Mouse (Mus musculus) liver, adult 2 months (tissue): ENCODE results near the gene Sumf1. TPM values are rescaled to one million over a fixed set of nuclear protein-coding genes. Genes with fewer than 3 reads are reported as not detected.
A peak's percentile ranks its signal among the peaks of the same experiment; 100 is the strongest.

Source experiments
- DNase-seq: peaks from one replicate; pipeline ENCODE4 v3.0.0-alpha.2; 2011; ENCODE audit warnings: low read depth, low spot score; ENCODE audit errors: extremely low read depth
- H3K27ac ChIP-seq: fragments of 200-500 bp; replicated peaks from 2 replicates; pipeline ENCODE4 v1.5.1; 2012; ENCODE audit warnings: low read depth, mild to moderate bottlenecking, control low read depth, inconsistent platforms, low read length; ENCODE audit not compliant: insufficient read depth
- H3K27me3 ChIP-seq: fragments of 200-500 bp; 2 replicates; pipeline ENCODE4 v1.6.1; 2012; ENCODE audit warnings: mild to moderate bottlenecking, moderate library complexity, low read length, inconsistent platforms; ENCODE audit not compliant: control insufficient read depth, insufficient read depth
- H3K36me3 ChIP-seq: fragments of 200-500 bp; 2 replicates; pipeline ENCODE4 v1.6.1; 2012; ENCODE audit warnings: low read length, inconsistent platforms; ENCODE audit not compliant: control insufficient read depth, insufficient read depth
- H3K4me1 ChIP-seq: fragments of 200-500 bp; 2 replicates; pipeline ENCODE4 v1.6.1; 2011; ENCODE audit warnings: low read length; ENCODE audit not compliant: control insufficient read depth, insufficient read depth
- H3K4me3 ChIP-seq: fragments of 200-500 bp; 2 replicates; pipeline ENCODE4 v1.5.1; 2011; ENCODE audit warnings: low read depth, mild to moderate bottlenecking, control low read depth, low read length, moderate library complexity; ENCODE audit not compliant: insufficient read depth
- H3K79me2 ChIP-seq: fragments of 200-500 bp; 2 replicates; pipeline ENCODE4 v1.6.1; 2012; ENCODE audit warnings: inconsistent platforms, mild to moderate bottlenecking, low read length, moderate library complexity; ENCODE audit not compliant: control insufficient read depth, insufficient read depth
- H3K9ac ChIP-seq: fragments of 200-500 bp; 2 replicates; pipeline ENCODE4 v1.6.1; 2012; ENCODE audit warnings: low read depth, mild to moderate bottlenecking, control low read depth, inconsistent platforms, low read length
- CTCF ChIP-seq: fragments of 200-500 bp; IDR thresholded peaks from 2 replicates; pipeline ENCODE4 v1.5.1; 2011; ENCODE audit warnings: low read depth, low read length, control low read depth
- POLR2A ChIP-seq: fragments of 200-500 bp; IDR thresholded peaks from 2 replicates; pipeline ENCODE4 v1.6.1; 2011; ENCODE audit warnings: low read length, control low read depth; ENCODE audit not compliant: insufficient read depth; ENCODE audit errors: extremely low read depth
- WGBS: fragments of 180-500 bp; shearing (Covaris S2); methylation state at CpG from one replicate; pipeline ENCODE4 v1.1.7; 2018; 5-methylcytosine and 5-hydroxymethylcytosine counted together
- polyA plus RNA-seq: library from polyadenylated mRNA; depleted of rRNA; stranded (reverse); fragments of >200 nt; gene quantifications from 2 replicates; pipeline ENCODE4 v1.2.3, GENCODE M21; 2012
- total RNA-seq: library from RNA; depleted of rRNA; stranded (reverse); fragments of >200 nt; gene quantifications from 2 replicates; pipeline ENCODE4 v1.2.3, GENCODE M21; 2014

Sumf1 gene
- total and polyA plus RNA-seq, 2 experiments: 20.5 to 23.3 TPM

DNA sequence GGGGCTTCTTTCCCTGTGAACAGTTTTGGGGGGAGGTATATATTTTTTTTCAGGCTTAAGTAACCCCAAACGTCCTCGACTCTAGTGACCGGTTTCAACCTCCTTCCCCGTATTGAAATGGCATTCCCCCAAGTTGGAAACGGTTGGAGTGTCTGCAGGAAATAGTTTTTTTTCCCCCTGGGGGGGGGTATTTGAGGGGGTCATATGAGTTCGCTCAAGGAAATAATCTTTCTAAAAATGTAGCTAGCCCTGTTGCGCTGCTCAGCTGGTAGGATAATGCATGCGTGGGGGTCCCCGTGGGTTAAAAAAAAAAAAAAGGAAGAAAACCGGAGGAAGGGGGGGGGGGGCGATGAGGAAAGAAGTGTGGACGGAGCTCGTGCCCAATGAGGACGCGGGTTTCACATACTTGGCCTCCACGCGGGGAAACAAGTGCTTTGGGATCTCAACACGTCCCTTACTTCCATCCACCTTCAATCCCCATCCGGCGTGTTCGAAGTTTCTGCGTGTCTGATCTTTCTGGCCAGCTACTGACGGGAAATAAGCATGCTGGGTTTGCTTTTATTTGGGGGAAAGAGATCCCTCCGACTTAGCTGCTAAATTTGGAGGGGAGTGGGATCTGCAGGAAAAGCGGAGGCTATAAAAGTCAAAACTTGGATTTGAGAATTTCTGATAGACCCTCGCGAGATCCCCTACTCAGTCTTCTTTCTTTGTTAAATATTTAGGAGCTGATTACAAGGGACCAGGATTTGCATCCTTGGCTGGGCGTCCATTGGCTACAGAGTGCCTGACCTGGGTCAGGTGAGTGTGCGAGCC, 28.3 kb upstream of the Sumf1 start:
- WGBS: 4% methylated on average over 28 of the region's 29 CpGs
- peak overlapping the region; percentile 40 for H3K27ac ChIP-seq
- H3K4me3 ChIP-seq: peak overlapping the region; percentile 79
- peak overlapping the region; percentile 77 for H3K9ac ChIP-seq
- H3K27me3 ChIP-seq: no peaks in the 10 kb centered on the region
- peaks cover 2% of the 10 kb centered on the region; the same call in 1 of the 2 replicates for H3K36me3 ChIP-seq
- peaks cover 11% of the 10 kb centered on the region; the same call in 1 of the 2 replicates for H3K4me1 ChIP-seq
- no peak for DNase-seq
- H3K79me2 ChIP-seq: peaks cover 17% of the 10 kb centered on the region
- TF ChIP-seq CTCF (no peak), POLR2A (no peak)

GRCm38 (mm10) chr6:108212881-108213295, 27.5 kb upstream of the Sumf1 start, which contains the start of gene Itpr1:
Gene Itpr1 (plus strand): TSS chr6:108213096.
- peak within 1 kb of the TSS; percentile 72 for H3K27ac ChIP-seq
- H3K79me2 ChIP-seq: peaks cover 10% of the 10 kb centered on the region; the same call in 1 of the 2 replicates
- TF ChIP-seq POLR2A (peak; percentile 96), CTCF (no peak)
- DNase-seq: peak; percentile 94
- no peaks in the 10 kb centered on the region for H3K27me3 ChIP-seq
- 0% methylated on average over 27 of the region's 27 CpGs for WGBS
- no peaks in the 10 kb centered on the region for H3K36me3 ChIP-seq
- peak within 1 kb of the TSS; percentile 77 for H3K9ac ChIP-seq
- peaks cover 11% of the 10 kb centered on the region; the same call in 1 of the 2 replicates for H3K4me1 ChIP-seq
- peak within 1 kb of the TSS; percentile 79 for H3K4me3 ChIP-seq

- WGBS: 5% methylated on average over 36 of the region's 36 CpGs
- peak overlapping the region; percentile 68 for H3K4me3 ChIP-seq
- H3K4me1 ChIP-seq: peaks cover 11% of the 10 kb centered on the region; the same call in 1 of the 2 replicates
- no peaks in the 10 kb centered on the region for H3K36me3 ChIP-seq
- peak overlapping the region; percentile 69 for H3K9ac ChIP-seq
- H3K79me2 ChIP-seq: peaks cover 7% of the 10 kb centered on the region; the same call in 1 of the 2 replicates
- H3K27ac ChIP-seq: peak overlapping the region; percentile 72
- no peak for TF ChIP-seq POLR2A
- no peak for TF ChIP-seq CTCF
- H3K27me3 ChIP-seq: no peaks in the 10 kb centered on the region
- DNase-seq: peak; percentile 55
Observed at GRCm38 (mm10) chr6:108211896-108212880, 26.8 kb upstream of the Sumf1 start.

DNA sequence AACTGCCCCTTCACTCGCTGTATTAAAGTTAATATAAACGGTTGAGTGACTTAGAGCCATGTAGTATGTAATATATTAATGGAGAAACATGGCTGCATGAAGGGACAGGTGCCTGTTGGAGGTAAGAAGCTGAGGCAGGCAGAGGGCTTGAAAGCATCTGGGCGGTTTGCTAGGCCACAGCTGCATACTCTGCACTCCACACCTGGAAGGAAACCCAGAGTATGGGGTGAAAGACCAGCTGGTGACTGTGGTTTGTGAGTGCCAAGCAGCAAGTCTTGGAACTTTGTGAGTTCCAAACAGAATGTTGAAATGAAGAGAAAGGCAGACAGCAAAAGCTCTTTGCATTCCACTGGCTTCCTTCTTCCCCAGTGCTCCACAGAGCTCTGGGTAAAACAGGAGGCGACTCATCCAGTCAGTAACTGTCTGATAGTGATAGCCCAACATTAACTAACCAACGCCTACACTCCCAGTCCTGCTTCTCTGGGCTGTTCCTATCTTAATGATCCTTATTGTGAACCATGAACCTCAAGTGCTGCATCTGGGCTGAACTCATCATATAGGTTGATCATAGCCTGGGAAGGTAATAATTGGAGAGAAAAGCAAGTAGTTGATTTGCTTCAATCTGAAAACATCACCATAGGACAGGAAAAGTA, 21.7 kb upstream of the Sumf1 start:
- Histone ChIP-seq H3K4me1 (peaks cover 5% of the 10 kb centered on the region; the same call in 1 of the 2 replicates), H3K27me3 (no peaks in the 10 kb centered on the region), H3K36me3 (no peaks in the 10 kb centered on the region), H3K27ac (no peak overlapping the region), H3K79me2 (no peaks in the 10 kb centered on the region), H3K9ac (no peak overlapping the region), H3K4me3 (no peak overlapping the region)
- WGBS: 86% methylated on average over 5 of the region's 5 CpGs
- no peak for DNase-seq
- TF ChIP-seq CTCF (no peak), POLR2A (no peak)

DNA sequence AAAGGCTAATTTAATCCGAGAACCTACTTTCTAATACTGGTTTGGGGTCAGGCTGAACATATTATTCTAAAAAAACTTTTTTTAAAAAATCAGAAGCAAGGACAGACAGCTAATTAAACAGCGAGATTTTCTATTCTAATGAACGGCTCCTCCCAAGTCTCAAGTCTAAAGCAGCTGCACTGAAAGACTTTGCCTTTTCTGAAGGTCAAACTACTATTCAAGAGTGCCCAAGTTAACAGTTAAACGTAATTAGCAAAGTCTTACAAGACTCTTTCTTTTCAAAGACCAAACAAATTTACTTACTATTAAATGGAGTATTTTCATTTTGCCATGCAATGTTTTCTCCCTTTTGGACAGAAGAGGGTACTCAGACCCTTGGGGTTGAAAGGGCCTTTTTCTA, 20.8 kb upstream of the Sumf1 start:
- Histone ChIP-seq H3K79me2 (no peaks in the 10 kb centered on the region), H3K4me1 (no peaks in the 10 kb centered on the region), H3K36me3 (no peaks in the 10 kb centered on the region), H3K27ac (no peak overlapping the region), H3K9ac (no peak overlapping the region), H3K4me3 (no peak overlapping the region), H3K27me3 (no peaks in the 10 kb centered on the region)
- no peak for TF ChIP-seq POLR2A
- TF ChIP-seq CTCF: no peak
- DNase-seq: no peak
- WGBS: 91% methylated on average over 4 of the region's 4 CpGs
